Mouse (Mus musculus) C2C12 (cell line): ENCODE measurements around the gene Fnip1. TPM values are rescaled to one million over a fixed set of nuclear protein-coding genes. Genes with fewer than 3 reads are reported as not detected.
"Not testable (repeated sequence)": the region's sequence is repeated elsewhere in the genome, so short reads cannot be mapped to it uniquely, and the experiment has no call there.

ENCODE experiments used
- H3K27me3 ChIP-seq: one replicate; pipeline ENCODE4 v1.6.1; 2011; ENCODE audit not compliant: control insufficient read depth, insufficient read depth, insufficient read length
- H3K36me3 ChIP-seq: one replicate; pipeline ENCODE4 v1.6.1; 2011; ENCODE audit not compliant: control insufficient read depth, insufficient read depth
- H3K4me3 ChIP-seq: one replicate; pipeline ENCODE4 v1.5.1; 2011; ENCODE audit warnings: mild to moderate bottlenecking, control low read depth; ENCODE audit not compliant: poor library complexity, insufficient read depth, severe bottlenecking
- H3K79me2 ChIP-seq: one replicate; pipeline ENCODE4 v1.6.1; 2011; ENCODE audit not compliant: control insufficient read depth, insufficient read depth
- H3K79me3 ChIP-seq: one replicate; pipeline ENCODE4 v1.6.1; 2011; ENCODE audit warnings: low read depth, control low read depth
- H3ac ChIP-seq: one replicate; pipeline ENCODE3; 2011; ENCODE audit warnings: low read depth; ENCODE audit not compliant: control insufficient read depth, insufficient read length
- CEBPB ChIP-seq: IDR thresholded peaks from one replicate; pipeline ENCODE4 v1.6.1; 2011; ENCODE audit warnings: low read depth, mild to moderate bottlenecking, control low read depth, moderate library complexity
- CTCF ChIP-seq: IDR thresholded peaks from one replicate; pipeline ENCODE4 v1.5.1; 2011; ENCODE audit not compliant: control insufficient read depth, insufficient read depth, insufficient read length
- FOSL1 ChIP-seq: IDR thresholded peaks from one replicate; pipeline ENCODE4 v1.8.0; 2011; ENCODE audit warnings: mild to moderate bottlenecking, low read length; ENCODE audit not compliant: poor library complexity, insufficient read depth, severe bottlenecking
- MAX ChIP-seq: IDR thresholded peaks from one replicate; pipeline ENCODE4 v1.6.1; 2011; ENCODE audit warnings: mild to moderate bottlenecking, control low read depth
- MYOD1 ChIP-seq: IDR thresholded peaks from one replicate; pipeline ENCODE4 v1.6.1; 2011; ENCODE audit warnings: low read depth; ENCODE audit not compliant: control insufficient read depth, insufficient read length
- MYOG ChIP-seq: IDR thresholded peaks from one replicate; pipeline ENCODE4 v1.6.1; 2011; ENCODE audit not compliant: control insufficient read depth, insufficient read length; ENCODE audit errors: extremely low read depth
- USF1 ChIP-seq: IDR thresholded peaks from one replicate; pipeline ENCODE4 v1.6.1; 2011; ENCODE audit warnings: low read depth, mild to moderate bottlenecking, control low read depth, moderate library complexity
- polyA plus RNA-seq: library from polyadenylated mRNA; unstranded; fragments of >200 nt; fragmentation: generic; extraction: Trizol; gene quantifications from one replicate; pipeline ENCODE4 v1.2.1, GENCODE M21; 2012; ENCODE audit warnings: missing spikeins

Gene Fnip1
- polyA plus RNA-seq, 1 experiment = 2.6 TPM

DNA sequence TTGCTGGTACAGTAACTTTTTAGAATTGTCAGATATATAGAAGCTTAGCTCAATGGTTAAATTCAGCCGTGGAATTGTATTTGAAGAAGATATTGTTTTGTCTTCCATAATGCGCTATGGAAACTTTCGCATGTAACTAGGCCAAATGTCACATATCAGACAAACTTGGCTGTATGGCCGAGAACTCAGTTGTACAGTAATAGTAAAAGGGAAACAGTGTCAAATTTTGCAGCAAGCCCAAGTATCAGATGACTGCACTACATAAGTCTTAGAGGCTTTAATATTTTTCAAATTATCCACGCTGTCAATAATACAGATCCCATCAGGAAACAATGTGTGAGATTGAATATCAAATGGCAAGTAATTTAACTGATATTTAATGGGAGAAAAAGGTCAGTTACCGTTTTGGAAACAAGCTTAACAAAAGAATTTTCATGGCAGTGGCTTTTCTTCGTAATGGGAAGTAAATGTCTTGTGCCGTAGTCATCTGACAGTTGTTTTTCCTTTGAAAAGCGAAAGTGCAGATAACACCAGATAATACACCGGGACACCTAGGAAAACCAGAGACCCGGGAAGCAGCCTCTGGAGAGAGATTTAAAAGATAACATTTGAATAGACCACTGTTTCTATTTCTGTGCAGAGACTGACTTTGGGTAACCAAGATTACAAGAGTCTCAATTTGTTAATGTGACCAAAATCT, 1.1 kb downstream of the Fnip1 start:
- peak overlapping the region; percentile 86 for H3ac ChIP-seq
- H3K36me3 ChIP-seq = no peaks in the 10 kb centered on the region
- peak overlapping the region; percentile 83 for H3K4me3 ChIP-seq
- TF ChIP-seq MYOG (no peak), MAX (no peak), CEBPB (no peak), CTCF (no peak), MYOD1 (no peak), FOSL1 (no peak), USF1 (no peak)
- H3K27me3 ChIP-seq = no peaks in the 10 kb centered on the region
- peaks cover 62% of the 10 kb centered on the region for H3K79me2 ChIP-seq
- peaks cover 51% of the 10 kb centered on the region for H3K79me3 ChIP-seq

DNA sequence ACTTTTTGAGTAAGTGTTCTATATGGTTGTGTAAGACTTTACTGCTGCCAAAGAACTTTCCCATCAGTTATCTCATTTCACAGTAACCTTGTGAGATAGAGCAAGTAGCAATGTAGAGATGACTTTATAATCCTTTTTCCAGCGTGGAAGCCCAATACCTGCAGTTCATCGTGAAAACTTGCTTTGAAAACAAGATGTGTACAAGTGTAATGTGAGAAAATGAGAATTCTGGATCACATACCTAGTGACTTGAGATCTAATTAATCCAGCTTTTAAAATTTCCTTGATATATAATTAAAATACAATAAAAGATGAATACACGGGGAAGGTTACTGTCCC, 1.7 kb downstream of the Fnip1 start:
- no peak for TF ChIP-seq CTCF
- TF ChIP-seq CEBPB = no peak
- TF ChIP-seq MAX = no peak
- TF ChIP-seq USF1 = no peak
- TF ChIP-seq MYOD1 = no peak
- TF ChIP-seq MYOG = no peak
- TF ChIP-seq FOSL1 = no peak
- Histone ChIP-seq H3ac (no peak overlapping the region), H3K4me3 (peak overlapping the region; percentile 83), H3K27me3 (no peaks in the 10 kb centered on the region), H3K79me2 (peaks cover 67% of the 10 kb centered on the region), H3K36me3 (no peaks in the 10 kb centered on the region), H3K79me3 (peaks cover 55% of the 10 kb centered on the region)

DNA sequence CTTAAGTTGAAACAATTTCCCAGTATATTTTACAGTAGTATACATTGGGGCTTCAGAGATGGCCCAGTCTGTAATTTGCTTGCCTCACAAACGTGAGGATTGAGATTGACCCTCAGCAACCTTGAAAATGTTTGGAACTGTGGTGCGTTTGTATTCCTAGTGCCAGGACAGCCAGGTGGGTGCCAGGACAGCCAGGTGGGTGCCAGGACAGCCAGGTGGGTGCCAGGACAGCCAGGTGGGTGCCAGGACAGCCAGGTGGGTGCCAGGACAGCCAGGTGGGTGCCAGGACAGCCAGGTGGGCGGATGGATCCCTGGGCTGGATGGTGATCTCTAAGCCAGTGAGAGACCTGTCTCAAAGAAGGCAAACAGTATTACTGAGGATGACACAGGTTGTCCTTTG, 12.8 kb downstream of the Fnip1 start:
- Histone ChIP-seq H3K79me3 (peaks cover 66% of the 10 kb centered on the region), H3K79me2 (peaks cover 100% of the 10 kb centered on the region)
- not testable (repeated sequence) for H3K36me3 ChIP-seq, H3ac ChIP-seq, H3K4me3 ChIP-seq, H3K27me3 ChIP-seq

DNA sequence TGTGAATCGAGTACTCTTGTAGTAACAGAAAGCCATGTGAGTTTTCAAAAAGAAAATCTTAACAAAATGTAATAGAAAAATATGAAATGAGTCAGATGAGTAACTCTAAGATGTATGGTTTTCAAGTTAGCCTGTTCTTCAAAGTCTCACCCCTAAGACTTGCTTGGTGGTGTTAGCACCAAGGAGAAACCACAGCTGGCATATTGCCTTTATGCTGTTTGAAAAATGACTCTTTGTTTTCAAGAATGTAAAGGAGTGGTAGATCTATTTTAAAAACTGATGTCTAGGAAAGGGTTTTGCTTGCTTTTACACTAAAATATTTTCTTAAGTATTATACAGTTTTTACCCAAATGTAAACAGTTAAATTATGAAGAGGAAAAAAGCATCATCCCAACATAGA, 16.5 kb downstream of the Fnip1 start:
- H3K36me3 ChIP-seq = no peaks in the 10 kb centered on the region
- H3ac ChIP-seq = no peak overlapping the region
- no peaks in the 10 kb centered on the region for H3K27me3 ChIP-seq
- TF ChIP-seq MAX (no peak), USF1 (no peak), MYOD1 (no peak), CTCF (no peak), CEBPB (no peak), MYOG (no peak), FOSL1 (no peak)
- H3K4me3 ChIP-seq = no peak overlapping the region
- peaks cover 100% of the 10 kb centered on the region for H3K79me2 ChIP-seq
- peaks cover 75% of the 10 kb centered on the region for H3K79me3 ChIP-seq

DNA sequence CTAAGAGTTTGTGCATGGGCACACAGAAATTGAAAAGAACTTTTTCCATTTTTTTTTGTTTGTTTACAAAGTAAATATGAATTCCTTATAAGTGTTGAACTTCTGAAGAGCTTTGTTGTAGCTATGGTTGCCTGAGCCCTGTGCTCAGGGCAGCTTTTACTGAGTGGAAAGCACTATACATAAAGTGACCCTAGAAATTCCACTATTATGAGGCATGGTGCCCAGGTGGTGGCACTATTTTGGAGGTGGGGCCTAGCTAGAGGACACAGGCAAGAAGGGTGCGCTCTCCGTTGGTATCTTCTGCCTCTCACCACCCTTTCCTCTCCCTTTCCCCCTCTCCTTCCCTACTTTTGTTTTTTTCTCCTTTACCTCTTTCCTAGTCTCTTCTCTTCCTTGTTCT, 18.9 kb downstream of the Fnip1 start:
- H3K4me3 ChIP-seq = no peak overlapping the region
- H3K79me2 ChIP-seq = peaks cover 99% of the 10 kb centered on the region
- H3K27me3 ChIP-seq = no peaks in the 10 kb centered on the region
- H3K79me3 ChIP-seq = peaks cover 85% of the 10 kb centered on the region
- H3ac ChIP-seq = no peak overlapping the region
- TF ChIP-seq CTCF (no peak), USF1 (no peak), MYOD1 (no peak), CEBPB (no peak), FOSL1 (no peak), MYOG (no peak), MAX (no peak)
- H3K36me3 ChIP-seq = peaks cover 3% of the 10 kb centered on the region

DNA sequence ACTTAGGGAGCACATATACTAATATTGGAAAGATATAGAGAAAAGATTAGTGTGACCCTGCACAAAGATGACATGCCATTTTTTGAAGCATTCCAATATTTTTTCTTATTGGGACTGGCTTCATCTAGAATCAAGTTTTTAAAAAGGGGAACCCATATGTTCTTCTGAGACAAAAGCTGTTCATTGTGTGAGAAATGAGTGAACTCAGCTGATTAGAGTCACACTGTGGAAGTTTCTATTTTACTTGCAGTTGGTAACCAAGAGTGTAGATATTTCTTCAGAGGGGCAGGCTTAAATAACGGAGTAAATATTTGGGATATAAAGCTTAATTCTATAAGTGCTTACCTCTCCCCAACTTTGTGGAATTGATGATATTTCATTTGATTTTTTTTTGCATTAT, 20.2 kb downstream of the Fnip1 start:
- H3K36me3 ChIP-seq = peaks cover 4% of the 10 kb centered on the region
- peaks cover 98% of the 10 kb centered on the region for H3K79me2 ChIP-seq
- TF ChIP-seq USF1 = no peak
- TF ChIP-seq MYOG = no peak
- no peak for TF ChIP-seq MYOD1
- no peak for TF ChIP-seq CEBPB
- no peak for TF ChIP-seq CTCF
- TF ChIP-seq MAX = no peak
- no peak overlapping the region for H3ac ChIP-seq
- H3K27me3 ChIP-seq = no peaks in the 10 kb centered on the region
- H3K4me3 ChIP-seq = no peak overlapping the region
- peaks cover 81% of the 10 kb centered on the region for H3K79me3 ChIP-seq
